10 mouse cellular contexts compared by ENCODE assay signal in genomic region chr12:85859511-85860189, GRCm38 (mm10). TPM values are rescaled to one million over a fixed set of nuclear protein-coding genes. Genes with fewer than 3 reads are reported as not detected.
DNase-seq lines count a peak whose midpoint lies in the region; ATAC-seq and TF ChIP-seq lines count a peak whose summit lies in the region.
"Had no signal": no experiment of that assay in that cellular context is flagged by ENCODE, and none has a peak within 500 bp of the region (broad histone marks: within the 10 kb centered on the region; RNA-seq: fewer than 3 reads in every experiment).

No protein-coding gene starts in this region.

- peak; percentile 56 for DNase-seq in adrenal gland, postnatal 10 days
- no peak for DNase-seq in adrenal gland, adult 18-20 months (ENCODE audit: low spot score in 2 of 2)
- peak; percentile 17 for DNase-seq in heart, postnatal 0 days (ENCODE audit: low spot score)
- no peak for DNase-seq in heart, embryonic 10.5 days (ENCODE audit: low spot score)
- peak; percentile 36 for DNase-seq in ZHBTc4 (ENCODE audit: low read depth, low spot score)
- peak; percentile 35 for DNase-seq in heart, postnatal 4 days
- DNase-seq in embryo, embryonic 11 days: no peak
- DNase-seq in thymus, adult 2 months: no peak

- peaks cover 4% of the 10 kb centered on the region; the same call in 1 of the 2 replicates for H3K4me1 ChIP-seq in heart, postnatal 0 days (ENCODE audit: control insufficient read depth, insufficient read depth)
- H3K4me1 ChIP-seq in heart, embryonic 10.5 days: no peaks in the 10 kb centered on the region
- no peaks in the 10 kb centered on the region for H3K4me1 ChIP-seq in thymus, adult 2 months (replicated peaks; ENCODE audit: control insufficient read depth, insufficient read depth, low read length)

- TF ChIP-seq POLR2A in thymus, adult 2 months (IDR thresholded peaks at IDR 0.05; ENCODE audit: control insufficient read depth, extremely low read depth, insufficient read depth, low read length, poor library complexity): no peak

- WGBS in heart, postnatal 0 days: 31% methylated on average over 3 of the region's 3 CpGs
- WGBS in heart, embryonic 10.5 days: 35% methylated on average over 3 of the region's 3 CpGs
- 89% methylated on average over 3 of the region's 3 CpGs for WGBS in thymus, adult 2 months

- ATAC-seq in heart, postnatal 0 days (ENCODE audit: insufficient read depth, low read depth): no peak
- ATAC-seq: intestine, embryonic 16.5 days had no signal

- peaks cover 14% of the 10 kb centered on the region; the same call in 1 of the 2 replicates for H3K36me3 ChIP-seq in heart, postnatal 0 days (replicated peaks; ENCODE audit: control insufficient read depth, insufficient read depth, low read length)
- peaks cover 20% of the 10 kb centered on the region for H3K36me3 ChIP-seq in heart, embryonic 10.5 days
- H3K36me3 ChIP-seq in thymus, adult 2 months (ENCODE audit: control insufficient read depth, insufficient read depth, low read length): no peaks in the 10 kb centered on the region

- H3K27me3 ChIP-seq in heart, postnatal 0 days (ENCODE audit: control insufficient read depth, insufficient read depth, low read length): no peaks in the 10 kb centered on the region
- no peaks in the 10 kb centered on the region for H3K27me3 ChIP-seq in heart, embryonic 10.5 days (ENCODE audit: insufficient read depth, poor library complexity, severe bottlenecking)
- H3K27me3 ChIP-seq in thymus, adult 2 months (ENCODE audit: control insufficient read depth, insufficient read depth, low read length): no peaks in the 10 kb centered on the region

- H3K4me2 ChIP-seq in heart, postnatal 0 days (ENCODE audit: low read depth, low read length): no peak overlapping the region

- no peak overlapping the region for H3K9ac ChIP-seq in heart, postnatal 0 days (replicated peaks; ENCODE audit: low read depth, low read length)

- TF ChIP-seq CTCF in heart, postnatal 0 days (IDR thresholded peaks at IDR 0.05; ENCODE audit: low read depth): no peak
- TF ChIP-seq CTCF in thymus, adult 2 months (IDR thresholded peaks at IDR 0.05; ENCODE audit: borderline replicate concordance, control insufficient read depth, extremely low read depth, insufficient read depth, low read length, poor library complexity): no peak

- H3K4me3 ChIP-seq in heart, postnatal 0 days (ENCODE audit: low read depth, low read length): no peak overlapping the region
- no peak overlapping the region for H3K4me3 ChIP-seq in heart, embryonic 10.5 days
- no peak overlapping the region for H3K4me3 ChIP-seq in thymus, adult 2 months (ENCODE audit: control insufficient read depth, insufficient read depth, low read length)
- H3K4me3 ChIP-seq: heart, adult 2 months had no signal

- no peak overlapping the region for H3K27ac ChIP-seq in heart, postnatal 0 days (ENCODE audit: low read depth)
- H3K27ac ChIP-seq in heart, embryonic 10.5 days: no peak overlapping the region
- H3K27ac ChIP-seq in thymus, adult 2 months (ENCODE audit: control insufficient read depth, insufficient read depth, low read length): no peak overlapping the region
- H3K27ac ChIP-seq: heart, adult 2 months had no signal

- TF ChIP-seq EP300 in heart, postnatal 0 days (IDR thresholded peaks at IDR 0.05; ENCODE audit: low read depth): no peak

- H3K9me3 ChIP-seq in heart, postnatal 0 days (replicated peaks; ENCODE audit: control insufficient read depth, low read length): no peaks in the 10 kb centered on the region
- no peaks in the 10 kb centered on the region for H3K9me3 ChIP-seq in heart, embryonic 10.5 days

RNA-seq across cellular contexts. Expression of gene Ttll5, which starts 35.2 kb away (rescaled TPM):
- 10 to 100 TPM; 13.1 to 24.7 TPM for total RNA-seq in adrenal gland, postnatal 10 days (2021)
- total RNA-seq in adrenal gland, adult 18-20 months (2021): 10 to 100 TPM; 19.2 to 20.2 TPM
- 16.8 and 21.2 TPM in 2 replicates for total RNA-seq in heart, postnatal 0 days (2014; rRNA removed; ENCODE audit: low replicate concordance)
- 5.9 and 6.3 TPM in 2 replicates for polyA plus RNA-seq in heart, postnatal 0 days (2015; fragmentation: Nextera tagmentation; extraction: Ambion mirVana)
- polyA plus RNA-seq in heart, embryonic 10.5 days (2016; fragmentation: Nextera tagmentation; extraction: Ambion mirVana): 14.9 and 18.1 TPM in 2 replicates
- total RNA-seq in heart, postnatal 4 days (2021): 10 to 100 TPM; 16.8 to 17.9 TPM
- polyA plus RNA-seq in thymus, adult 2 months (2012; rRNA removed): 20.2 and 22.7 TPM in 2 replicates

RNA-seq across cellular contexts. Expression of gene Erg28, which starts 35.3 kb away (rescaled TPM):
- 10 to 100 TPM; 31.6 to 34.4 TPM for total RNA-seq in adrenal gland, postnatal 10 days (2021)
- 10 to 100 TPM; 26.9 to 29.4 TPM for total RNA-seq in adrenal gland, adult 18-20 months (2021)
- 14.2 and 28.8 TPM in 2 replicates for total RNA-seq in heart, postnatal 0 days (2014; rRNA removed; ENCODE audit: low replicate concordance)
- polyA plus RNA-seq in heart, postnatal 0 days (2015; fragmentation: Nextera tagmentation; extraction: Ambion mirVana): 27.7 and 30.2 TPM in 2 replicates
- polyA plus RNA-seq in heart, embryonic 10.5 days (2016; fragmentation: Nextera tagmentation; extraction: Ambion mirVana): 109 and 114 TPM in 2 replicates
- 10 to 100 TPM; 15.2 to 19.0 TPM for total RNA-seq in heart, postnatal 4 days (2021)
- polyA plus RNA-seq in thymus, adult 2 months (2012; rRNA removed): 41.4 and 44.4 TPM in 2 replicates

Comparison
In these comparisons a context has a peak if more than half of its experiments do, and no peak if none do; other contexts are left out.
1. DNase-seq: peak in adrenal gland, postnatal 10 days (single experiment), heart, postnatal 0 days (single experiment), ZHBTc4 (single experiment) and heart, postnatal 4 days (single experiment); none in adrenal gland, adult 18-20 months (0 of 2), heart, embryonic 10.5 days (single experiment), embryo, embryonic 11 days (single experiment) and thymus, adult 2 months (single experiment).